Mouse (Mus musculus): ENCODE results near the gene Dlgap1.

Gene Dlgap1

GRCm38 (mm10) chr17:70397220-70397619 is 428.3 kb downstream of the Dlgap1 start:
- TF ChIP-seq CTCF (conservative IDR thresholded peaks at IDR 0.05; ENCODE audit: low read length) (no peak), POU5F1 (IDR thresholded peaks at IDR 0.05; ENCODE audit: borderline replicate concordance, low read length) (no peak)
- Histone ChIP-seq H3K27me3 (ENCODE audit: insufficient read depth, low read length) (peaks cover 51% of the 10 kb centered on the region), H3K9me3 (ENCODE audit: low read length) (peaks cover 3% of the 10 kb centered on the region; the same call in 1 of the 2 replicates), H3K4me3 (replicated peaks; ENCODE audit: low read length) (no peak overlapping the region), H3K36me3 (ENCODE audit: insufficient read depth, low read length) (no peaks in the 10 kb centered on the region), H3K4me1 (replicated peaks; ENCODE audit: low read depth, low read length) (no peaks in the 10 kb centered on the region)

DNA sequence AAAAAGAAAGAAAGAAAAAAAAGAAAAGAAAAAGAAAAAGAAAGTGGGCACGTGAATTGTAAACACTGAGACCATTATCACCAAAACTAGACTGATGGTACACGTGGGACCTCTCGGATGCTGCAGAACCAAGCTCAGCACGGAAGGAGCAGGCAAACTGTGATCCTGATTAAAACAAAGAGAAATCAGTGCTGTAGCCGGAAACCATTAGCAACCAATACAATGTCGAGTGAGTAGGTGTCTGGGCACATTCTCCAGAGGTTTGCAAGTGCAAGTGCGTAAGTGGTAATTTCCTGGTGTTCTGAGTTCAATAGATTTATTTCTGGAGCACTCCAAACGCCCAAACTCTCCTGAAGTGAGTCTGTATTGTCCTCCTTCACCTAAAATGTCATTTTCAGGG is 428.8 kb downstream of the Dlgap1 start:
- H3K4me1 ChIP-seq (replicated peaks; ENCODE audit: low read depth, low read length): no peaks in the 10 kb centered on the region
- no peak overlapping the region for H3K4me3 ChIP-seq (replicated peaks; ENCODE audit: low read length)
- no peaks in the 10 kb centered on the region for H3K36me3 ChIP-seq (ENCODE audit: insufficient read depth, low read length)
- no peak for TF ChIP-seq POU5F1 (IDR thresholded peaks at IDR 0.05; ENCODE audit: borderline replicate concordance, low read length)
- TF ChIP-seq NANOG (IDR thresholded peaks at IDR 0.05; ENCODE audit: borderline replicate concordance, low read length): peak; percentile 9; the same call in 1 of the 2 replicates
- TF ChIP-seq CTCF (conservative IDR thresholded peaks at IDR 0.05; ENCODE audit: low read length): no peak
- no peaks in the 10 kb centered on the region for H3K9me3 ChIP-seq (ENCODE audit: low read length)
- H3K27me3 ChIP-seq (ENCODE audit: insufficient read depth, low read length): peaks cover 48% of the 10 kb centered on the region

GRCm38 (mm10) chr17:70401909-70402308 is 433.0 kb downstream of the Dlgap1 start:
- Histone ChIP-seq H3K9me3 (ENCODE audit: low read length) (no peaks in the 10 kb centered on the region), H3K4me1 (replicated peaks; ENCODE audit: low read depth, low read length) (peaks cover 14% of the 10 kb centered on the region), H3K4me3 (replicated peaks; ENCODE audit: low read length) (no peak overlapping the region), H3K27me3 (ENCODE audit: insufficient read depth, low read length) (peaks cover 40% of the 10 kb centered on the region), H3K36me3 (ENCODE audit: insufficient read depth, low read length) (no peaks in the 10 kb centered on the region)
- TF ChIP-seq POU5F1 (IDR thresholded peaks at IDR 0.05; ENCODE audit: borderline replicate concordance, low read length) (no peak), CTCF (conservative IDR thresholded peaks at IDR 0.05; ENCODE audit: low read length) (no peak), NANOG (IDR thresholded peaks at IDR 0.05; ENCODE audit: borderline replicate concordance, low read length) (no peak)

- peaks cover 36% of the 10 kb centered on the region for H3K27me3 ChIP-seq (ENCODE audit: insufficient read depth, low read length)
- TF ChIP-seq CTCF (conservative IDR thresholded peaks at IDR 0.05; ENCODE audit: low read length): no peak
- TF ChIP-seq NANOG (IDR thresholded peaks at IDR 0.05; ENCODE audit: borderline replicate concordance, low read length): peak; percentile 92
- peak; percentile 43; the same call in 1 of the 2 replicates for TF ChIP-seq POU5F1 (IDR thresholded peaks at IDR 0.05; ENCODE audit: borderline replicate concordance, low read length)
- no peaks in the 10 kb centered on the region for H3K9me3 ChIP-seq (ENCODE audit: low read length)
- peaks cover 14% of the 10 kb centered on the region for H3K4me1 ChIP-seq (replicated peaks; ENCODE audit: low read depth, low read length)
- H3K4me3 ChIP-seq (replicated peaks; ENCODE audit: low read length): no peak overlapping the region
- no peaks in the 10 kb centered on the region for H3K36me3 ChIP-seq (ENCODE audit: insufficient read depth, low read length)
Observed at GRCm38 (mm10) chr17:70403750-70404149, 434.9 kb downstream of the Dlgap1 start.

DNA sequence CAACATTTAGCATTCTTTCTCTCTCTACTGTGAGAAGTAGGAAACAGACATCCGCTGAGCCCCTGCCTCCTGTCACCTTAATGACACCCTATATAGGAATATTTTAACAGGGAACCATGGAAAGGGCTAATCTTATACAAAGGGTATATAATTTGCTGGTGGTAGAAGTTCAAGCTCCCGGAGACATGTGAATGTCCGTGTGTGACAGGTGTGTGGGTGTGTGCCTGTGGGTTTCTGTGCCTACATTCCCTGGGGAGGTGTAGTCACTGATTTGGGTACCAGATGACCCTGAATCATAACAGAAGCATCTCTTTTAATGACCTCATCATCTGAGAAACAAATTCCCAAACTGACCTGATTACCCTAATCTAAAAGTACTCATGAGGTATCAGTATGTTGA is 445.3 kb downstream of the Dlgap1 start:
- peaks cover 6% of the 10 kb centered on the region; the same call in 1 of the 2 replicates for H3K4me1 ChIP-seq (replicated peaks; ENCODE audit: low read depth, low read length)
- no peak overlapping the region for H3K4me3 ChIP-seq (replicated peaks; ENCODE audit: low read length)
- H3K36me3 ChIP-seq (ENCODE audit: insufficient read depth, low read length): no peaks in the 10 kb centered on the region
- no peaks in the 10 kb centered on the region for H3K27me3 ChIP-seq (ENCODE audit: insufficient read depth, low read length)
- no peaks in the 10 kb centered on the region for H3K9me3 ChIP-seq (ENCODE audit: low read length)
- TF ChIP-seq CTCF (conservative IDR thresholded peaks at IDR 0.05; ENCODE audit: low read length) (no peak), NANOG (IDR thresholded peaks at IDR 0.05; ENCODE audit: borderline replicate concordance, low read length) (no peak)

DNA sequence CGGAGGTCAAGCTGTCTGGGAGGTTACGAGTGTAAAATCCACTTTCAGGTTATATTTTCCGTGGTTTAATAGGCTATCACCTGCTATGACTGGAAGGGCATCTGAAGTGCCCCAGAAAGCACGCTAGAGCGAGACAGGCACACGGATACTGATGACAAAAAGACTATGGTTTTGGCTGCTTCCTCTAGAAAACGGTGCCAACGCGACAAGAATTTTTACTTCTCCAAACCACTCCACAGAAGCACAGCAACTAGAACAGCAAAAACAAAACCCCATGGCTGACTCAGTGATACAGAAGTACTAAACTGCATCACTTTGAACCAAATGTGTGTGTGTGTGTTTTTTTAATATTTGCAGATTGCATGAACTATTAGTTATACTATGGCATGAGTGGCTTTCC is 459.0 kb downstream of the Dlgap1 start:
- Histone ChIP-seq H3K27me3 (ENCODE audit: insufficient read depth, low read length) (0 out of 2 replicates have a peak, but pooled peaks cover 5% of the 10 kb centered on the region), H3K9me3 (ENCODE audit: low read length) (no peaks in the 10 kb centered on the region), H3K4me1 (replicated peaks; ENCODE audit: low read depth, low read length) (no peaks in the 10 kb centered on the region), H3K4me3 (replicated peaks; ENCODE audit: low read length) (no peak overlapping the region), H3K36me3 (ENCODE audit: insufficient read depth, low read length) (no peaks in the 10 kb centered on the region)
- no peak for TF ChIP-seq CTCF (conservative IDR thresholded peaks at IDR 0.05; ENCODE audit: low read length)
- no peak for TF ChIP-seq NANOG (IDR thresholded peaks at IDR 0.05; ENCODE audit: borderline replicate concordance, low read length)
- TF ChIP-seq POU5F1 (IDR thresholded peaks at IDR 0.05; ENCODE audit: borderline replicate concordance, low read length): no peak

DNA sequence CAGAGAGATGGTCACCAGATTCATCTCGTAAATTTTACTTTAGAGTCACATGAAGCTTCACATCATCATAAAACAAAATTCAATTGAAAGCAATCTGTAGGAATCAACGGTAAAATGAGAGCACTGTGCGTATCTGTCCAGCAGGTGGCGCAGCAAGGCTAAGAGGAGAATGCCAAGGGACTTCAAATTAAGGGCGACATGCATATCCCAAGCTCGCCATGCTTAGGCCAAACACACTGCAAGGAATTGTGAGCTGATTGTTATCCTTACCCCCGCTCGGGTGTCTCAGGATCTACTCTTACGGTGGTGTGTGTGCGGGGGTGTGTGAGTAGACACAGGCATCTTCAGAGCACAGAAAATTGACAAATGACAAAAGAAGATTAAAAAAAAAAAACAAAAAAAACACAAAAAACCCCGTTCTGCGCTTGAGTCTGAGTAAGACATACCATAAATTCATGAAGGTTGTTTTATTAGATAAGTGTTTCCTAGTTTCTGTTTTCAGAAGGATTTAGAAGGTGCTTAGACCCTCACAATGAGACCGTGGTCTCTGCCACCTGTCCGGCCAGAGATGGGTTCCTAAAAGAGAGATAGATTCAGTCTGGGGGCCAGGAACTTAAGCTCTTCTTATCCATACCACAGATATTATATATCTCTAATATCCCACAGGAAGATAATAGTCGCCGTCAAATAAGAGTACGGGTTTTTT is 461.0 kb downstream of the Dlgap1 start:
- no peaks in the 10 kb centered on the region for H3K4me1 ChIP-seq (replicated peaks; ENCODE audit: low read depth, low read length)
- H3K9me3 ChIP-seq (ENCODE audit: low read length): no peaks in the 10 kb centered on the region
- H3K4me3 ChIP-seq (replicated peaks; ENCODE audit: low read length): no peak overlapping the region
- H3K36me3 ChIP-seq (ENCODE audit: insufficient read depth, low read length): no peaks in the 10 kb centered on the region
- 0 out of 2 replicates have a peak, but pooled peaks cover 5% of the 10 kb centered on the region for H3K27me3 ChIP-seq (ENCODE audit: insufficient read depth, low read length)
- no peak for TF ChIP-seq POU5F1 (IDR thresholded peaks at IDR 0.05; ENCODE audit: borderline replicate concordance, low read length)
- peak; percentile 79 for TF ChIP-seq CTCF (conservative IDR thresholded peaks at IDR 0.05; ENCODE audit: low read length)
- TF ChIP-seq NANOG (IDR thresholded peaks at IDR 0.05; ENCODE audit: borderline replicate concordance, low read length): no peak

GRCm38 (mm10) chr17:70430452-70430787 is 461.5 kb downstream of the Dlgap1 start:
- Histone ChIP-seq H3K27me3 (ENCODE audit: insufficient read depth, low read length) (0 out of 2 replicates have a peak, but pooled peaks cover 5% of the 10 kb centered on the region), H3K4me3 (replicated peaks; ENCODE audit: low read length) (no peak overlapping the region)
- TF ChIP-seq CTCF (conservative IDR thresholded peaks at IDR 0.05; ENCODE audit: low read length) (peak; percentile 69), NANOG (IDR thresholded peaks at IDR 0.05; ENCODE audit: borderline replicate concordance, low read length) (no peak)

DNA sequence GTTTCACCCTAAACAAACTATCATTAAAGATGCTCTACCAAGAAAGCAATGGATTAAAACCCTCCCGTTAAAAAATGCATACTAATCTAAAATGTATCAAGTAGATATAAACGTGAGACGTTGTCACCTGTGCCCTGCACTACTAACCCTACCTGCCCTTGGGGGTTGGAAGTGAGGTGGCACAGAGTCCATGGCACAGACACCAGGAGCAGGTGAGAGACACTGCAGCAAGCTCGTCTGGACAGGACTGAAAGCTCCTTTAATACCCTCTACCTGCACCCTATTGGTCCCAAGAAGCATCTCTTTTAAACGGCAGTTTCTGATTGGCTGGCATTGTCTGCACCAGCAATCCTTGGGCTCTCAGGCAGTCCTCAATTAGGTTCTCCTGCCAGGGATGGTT is 464.0 kb downstream of the Dlgap1 start:
- Histone ChIP-seq H3K9me3 (ENCODE audit: low read length) (no peaks in the 10 kb centered on the region), H3K4me3 (replicated peaks; ENCODE audit: low read length) (no peak overlapping the region), H3K4me1 (replicated peaks; ENCODE audit: low read depth, low read length) (no peaks in the 10 kb centered on the region), H3K27me3 (ENCODE audit: insufficient read depth, low read length) (no peaks in the 10 kb centered on the region), H3K36me3 (ENCODE audit: insufficient read depth, low read length) (no peaks in the 10 kb centered on the region)
- TF ChIP-seq CTCF (conservative IDR thresholded peaks at IDR 0.05; ENCODE audit: low read length) (no peak), NANOG (IDR thresholded peaks at IDR 0.05; ENCODE audit: borderline replicate concordance, low read length) (no peak), POU5F1 (IDR thresholded peaks at IDR 0.05; ENCODE audit: borderline replicate concordance, low read length) (no peak)

More at GRCm38 (mm10) chr17:70430452-70430787, 461.5 kb downstream of the Dlgap1 start:
- Histone ChIP-seq H3K36me3 (ENCODE audit: insufficient read depth, low read length) (no peaks in the 10 kb centered on the region), H3K4me1 (replicated peaks; ENCODE audit: low read depth, low read length) (no peaks in the 10 kb centered on the region), H3K9me3 (ENCODE audit: low read length) (no peaks in the 10 kb centered on the region)
